Mouse (Mus musculus) liver, adult 2 months (tissue): ENCODE results near the gene Qrsl1.

Experiments
- CTCF ChIP-seq: fragments of 200-500 bp; IDR thresholded peaks from 2 replicates; pipeline ENCODE4 v1.5.1; 2011; ENCODE audit warnings: low read depth, low read length, control low read depth
- POLR2A ChIP-seq: fragments of 200-500 bp; IDR thresholded peaks from 2 replicates; pipeline ENCODE4 v1.6.1; 2011; ENCODE audit warnings: low read length, control low read depth; ENCODE audit not compliant: insufficient read depth; ENCODE audit errors: extremely low read depth

- TF ChIP-seq CTCF (peak; percentile 86), POLR2A (no peak)
Measured at GRCm38 (mm10) chr10:43918696-43919608, 17.4 kb upstream of the Qrsl1 start.
